Mouse (Mus musculus) intestine, embryonic 16.5 days (tissue): ENCODE results near the gene Rfx1. TPM values are rescaled to one million over a fixed set of nuclear protein-coding genes. Genes with fewer than 3 reads are reported as not detected.

ENCODE experiments used
- ATAC-seq: fragments of 200-750 bp; cut with Nextera tagmentation; 2 replicates; pipeline ENCODE4 v1.8.0; 2017; ENCODE audit warnings: moderate TSS enrichment, moderate library complexity
- H3K27ac ChIP-seq: fragments of 300-500 bp; sonication (generic); 2 replicates; pipeline ENCODE4 v1.5.1; 2014; ENCODE audit warnings: mild to moderate bottlenecking, low read length
- H3K27me3 ChIP-seq: fragments of 300-500 bp; sonication (generic); replicated peaks from 2 replicates; pipeline ENCODE4 v1.6.1; 2014; ENCODE audit warnings: low read length, control low read depth, mixed read lengths; ENCODE audit not compliant: control insufficient read depth, insufficient read depth
- H3K36me3 ChIP-seq: fragments of 300-500 bp; sonication (generic); 2 replicates; pipeline ENCODE4 v1.6.1; 2014; ENCODE audit warnings: low read length, control low read depth; ENCODE audit not compliant: control insufficient read depth, insufficient read depth
- H3K4me1 ChIP-seq: fragments of 300-500 bp; sonication (generic); 2 replicates; pipeline ENCODE4 v1.6.1; 2014; ENCODE audit warnings: low read length, control low read depth, mixed read lengths; ENCODE audit not compliant: control insufficient read depth, insufficient read depth
- H3K4me2 ChIP-seq: fragments of 300-500 bp; sonication (generic); 2 replicates; pipeline ENCODE4 v1.6.1; 2014; ENCODE audit warnings: low read depth, low read length, control low read depth
- H3K4me3 ChIP-seq: fragments of 300-500 bp; sonication (generic); 2 replicates; pipeline ENCODE4 v1.5.1; 2014; ENCODE audit warnings: mild to moderate bottlenecking, low read length
- H3K9ac ChIP-seq: fragments of 300-500 bp; sonication (generic); 2 replicates; pipeline ENCODE4 v1.6.1; 2014; ENCODE audit warnings: low read depth, low read length
- H3K9me3 ChIP-seq: fragments of 300-500 bp; sonication (generic); 2 replicates; pipeline ENCODE4 v1.6.1; 2016; ENCODE audit warnings: low read length, control low read depth; ENCODE audit not compliant: control insufficient read depth
- WGBS: fragments of 180-500 bp; shearing (Covaris S2); extraction: QIAGEN DNeasy Blood & Tissue Kit; methylation state at CpG from one replicate; pipeline ENCODE4 v1.1.7; 2014; 5-methylcytosine and 5-hydroxymethylcytosine counted together
- microRNA counts: library from miRNA; unstranded; fragments of <30 nt; microRNA quantifications from one replicate; lab custom pipeline; 2016
- microRNA-seq: library from miRNA; unstranded; fragments of <30 nt; microRNA quantifications from one replicate; pipeline ENCODE4, GENCODE M21; 2016
- polyA plus RNA-seq: library from polyadenylated mRNA; unstranded; fragments of >200 nt; fragmentation: Nextera tagmentation; extraction: Ambion mirVana; gene quantifications from 2 replicates; pipeline ENCODE4 v1.2.1, GENCODE M21; 2015

Gene Rfx1
- polyA plus RNA-seq, 1 experiment from 2014 or later: 5.9 TPM

DNA sequence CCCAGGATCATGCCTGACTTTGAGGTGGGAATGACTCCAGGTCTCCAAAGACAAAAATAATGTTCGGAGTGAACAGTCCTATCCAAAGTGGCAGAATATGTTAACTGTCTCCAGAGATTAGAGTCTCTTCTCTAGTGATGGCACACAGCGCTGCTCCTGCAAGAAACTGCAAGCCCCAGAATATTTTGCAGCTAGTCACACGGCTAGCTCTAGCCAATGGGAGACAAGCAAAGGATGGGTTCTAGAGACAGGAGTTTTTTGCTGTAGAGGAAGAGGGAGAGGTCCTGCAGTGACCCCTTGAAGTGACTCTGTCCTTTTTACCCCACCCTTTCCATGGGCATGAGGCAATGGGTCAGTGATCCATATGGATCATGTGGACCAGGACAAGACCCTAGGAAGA, 71.2 kb downstream of the Rfx1 start:
- ATAC-seq: no peak
- Histone ChIP-seq H3K4me3 (no peak overlapping the region), H3K4me1 (no peaks in the 10 kb centered on the region), H3K36me3 (peaks cover 31% of the 10 kb centered on the region), H3K9ac (no peak overlapping the region), H3K4me2 (no peak overlapping the region), H3K9me3 (no peaks in the 10 kb centered on the region), H3K27ac (no peak overlapping the region), H3K27me3 (no peaks in the 10 kb centered on the region)
- 85% methylated on average over 3 of the region's 3 CpGs for WGBS

GRCm38 (mm10) chr8:84140838-84141237, 74.2 kb downstream of the Rfx1 start:
- Histone ChIP-seq H3K9me3 (no peaks in the 10 kb centered on the region), H3K9ac (no peak overlapping the region), H3K4me3 (no peak overlapping the region), H3K27me3 (no peaks in the 10 kb centered on the region), H3K36me3 (peaks cover 29% of the 10 kb centered on the region), H3K4me2 (no peak overlapping the region), H3K27ac (no peak overlapping the region), H3K4me1 (no peaks in the 10 kb centered on the region)
- ATAC-seq: no peak
- WGBS: 89% methylated on average over 4 of the region's 4 CpGs

DNA sequence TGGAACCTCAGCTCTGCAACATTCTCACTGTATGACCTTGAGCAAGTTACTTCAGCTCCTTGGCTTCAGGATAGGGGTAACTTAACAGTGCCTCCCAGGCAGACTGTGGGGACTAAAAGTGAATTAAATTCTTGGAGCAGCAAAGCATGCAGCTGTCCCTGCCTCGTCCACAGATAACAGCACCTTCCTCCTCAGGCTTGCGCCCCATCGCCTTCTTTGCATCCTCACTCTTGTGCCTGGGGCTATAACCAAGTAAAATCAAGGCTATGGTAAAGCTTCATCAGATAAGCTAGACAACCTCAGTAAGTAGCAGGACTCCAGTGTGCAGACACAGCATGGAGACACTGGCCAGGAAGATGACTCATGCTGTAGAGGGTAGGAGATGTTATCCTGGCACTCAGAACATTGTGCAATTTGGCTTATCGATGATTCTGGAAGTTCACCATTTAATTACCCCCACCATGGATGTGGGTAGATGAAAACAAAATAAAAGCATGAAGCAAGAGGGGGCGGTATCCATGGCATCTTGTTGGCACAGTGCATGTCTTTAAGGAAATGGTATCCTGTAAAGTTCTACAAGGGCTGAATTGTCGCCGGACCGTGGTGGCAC, 78.1 kb downstream of the Rfx1 start:
- H3K4me3 ChIP-seq: no peak overlapping the region
- peaks cover 12% of the 10 kb centered on the region for H3K36me3 ChIP-seq
- peaks cover 20% of the 10 kb centered on the region for H3K4me1 ChIP-seq
- no peak overlapping the region for H3K27ac ChIP-seq
- H3K27me3 ChIP-seq: no peaks in the 10 kb centered on the region
- 92% methylated on average over 8 of the region's 8 CpGs for WGBS
- no peaks in the 10 kb centered on the region for H3K9me3 ChIP-seq
- no peak overlapping the region for H3K4me2 ChIP-seq
- no peak for ATAC-seq
- H3K9ac ChIP-seq: no peak overlapping the region

MicroRNA genes within 50 kb of the gene (microRNA counts, 519-probe panel; counts per million panel counts)
- microRNA mmu-miR-709 (lab: Ali Mortazavi, UCI): 2,028 counts per million, percentile 43 among the panel's probes with 10 or more counts

Small RNAs within 50 kb of the gene (microRNA-seq; reads per million reads assigned to microRNA genes)
- gene Mir709: not detected

Other genes with a start within 250 kb of the Rfx1 start
- gene Adgrl1, start 166.7 kb upstream of the Rfx1 start, polyA plus RNA-seq: 7.9 and 8.1 TPM in 2 replicates
- 0.39 TPM in 2 replicates for gene Gm10644, start 111.6 kb upstream of the Rfx1 start, polyA plus RNA-seq
- gene Asf1b, start 111.3 kb upstream of the Rfx1 start, polyA plus RNA-seq: 50.4 and 61.7 TPM in 2 replicates
- gene Prkaca, start 93.8 kb upstream of the Rfx1 start, polyA plus RNA-seq: 24.6 and 77.1 TPM in 2 replicates
- 5.8 and 6.0 TPM in 2 replicates for gene Samd1, start 69.2 kb upstream of the Rfx1 start, polyA plus RNA-seq
- gene 1700067K01Rik, start 65.3 kb upstream of the Rfx1 start, polyA plus RNA-seq: 0.66 and 0.84 TPM in 2 replicates
- 2.1 and 3.1 TPM in 2 replicates for gene 2210011C24Rik, start 54.7 kb upstream of the Rfx1 start, polyA plus RNA-seq
- gene Palm3, start 45.4 kb upstream of the Rfx1 start, polyA plus RNA-seq: 5.8 and 6.4 TPM in 2 replicates
- gene Il27ra, start 24.2 kb upstream of the Rfx1 start, polyA plus RNA-seq: 1.2 and 1.4 TPM in 2 replicates
- 0.23 and 0.37 TPM in 2 replicates for gene Rln3, start 21.8 kb upstream of the Rfx1 start, polyA plus RNA-seq
- 0.76 and 0.81 TPM in 2 replicates for gene Gm10643, start 1.7 kb upstream of the Rfx1 start, polyA plus RNA-seq
- 8.8 and 9.4 TPM in 2 replicates for gene Dcaf15, start 37.9 kb downstream of the Rfx1 start, polyA plus RNA-seq
- gene Podnl1, start 59.2 kb downstream of the Rfx1 start, polyA plus RNA-seq: 0.38 TPM in 2 replicates
- gene Cc2d1a, start 81.1 kb downstream of the Rfx1 start, polyA plus RNA-seq: 25.3 and 26.0 TPM in 2 replicates
- gene 4930432K21Rik, start 81.2 kb downstream of the Rfx1 start, polyA plus RNA-seq: 0.61 and 0.82 TPM in 2 replicates
- gene Nanos3, start 118.4 kb downstream of the Rfx1 start, polyA plus RNA-seq: 0.89 and 1.3 TPM in 2 replicates
- 7.1 and 7.7 TPM in 2 replicates for gene Zswim4, start 170.2 kb downstream of the Rfx1 start, polyA plus RNA-seq
- 292 and 296 TPM in 2 replicates for gene D8Ertd738e, start 182.9 kb downstream of the Rfx1 start, polyA plus RNA-seq
- 76.0 and 77.1 TPM in 2 replicates for gene Mri1, start 190.5 kb downstream of the Rfx1 start, polyA plus RNA-seq
- 13.5 and 16.3 TPM in 2 replicates for gene Ccdc130, start 203.5 kb downstream of the Rfx1 start, polyA plus RNA-seq